Mouse (Mus musculus): ENCODE data around the gene Prkcb. TPM values are rescaled to one million over a fixed set of nuclear protein-coding genes. Genes with fewer than 3 reads are reported as not detected.
A peak's percentile ranks its signal among the peaks of the same experiment; 100 is the strongest.
"Not testable (repeated sequence)": the region's sequence is repeated elsewhere in the genome, so short reads cannot be mapped to it uniquely, and the experiment has no call there.

Prkcb gene
- 10 to 100 TPM; 20.8 to 22.0 TPM for total RNA-seq (2021)
- long read RNA-seq, experiment 1, transcript Prkcb-202 (17 exons, 2,911 nt), result major isoform, 7 of 12 reads
- long read RNA-seq, experiment 1, partial matches to known transcripts, result 1 of 12 reads
- long read RNA-seq, experiment 1, other reads (novel, unspliced or antisense), result 2 of 12 reads
- long read RNA-seq, experiment 2, transcript Prkcb-202 (17 exons, 2,911 nt), result major isoform, 18 of 35 reads
- long read RNA-seq, experiment 2, partial matches to known transcripts, result 4 of 35 reads
- long read RNA-seq, experiment 2, other reads (novel, unspliced or antisense), result 7 of 35 reads

DNA sequence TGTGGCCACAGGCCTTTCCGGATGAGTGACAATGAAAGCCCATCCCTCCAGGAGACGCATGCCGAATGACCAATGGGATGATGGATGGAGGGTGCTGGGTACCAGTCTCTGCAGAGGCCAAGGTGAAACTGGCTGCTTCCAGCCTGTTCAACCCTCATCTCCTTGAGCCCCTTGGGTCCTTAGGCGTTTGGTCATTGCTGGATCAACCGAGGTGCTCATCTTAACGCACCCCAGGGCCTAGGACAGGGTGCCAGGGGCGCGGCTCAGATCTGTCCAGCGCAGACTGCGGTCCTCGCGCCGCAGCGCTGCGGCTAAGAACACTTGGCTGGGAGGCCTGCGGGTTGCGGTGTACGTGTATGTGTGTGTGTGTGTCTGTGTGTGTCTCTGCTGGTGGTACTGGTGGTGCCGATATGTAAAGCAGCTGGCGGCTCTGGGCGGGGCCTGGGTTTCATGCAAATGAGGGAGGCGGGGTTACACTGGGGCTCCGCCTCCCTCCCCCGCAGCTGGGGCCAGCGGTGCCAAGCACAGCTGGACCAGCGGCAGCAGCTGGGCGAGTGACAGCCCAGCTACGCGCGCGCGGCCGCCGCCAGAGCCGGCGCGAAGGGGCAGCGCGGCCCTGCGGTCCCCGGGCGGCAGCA lies at the start of gene Prkcb:
TSS of gene Prkcb (plus strand) at position 147 of the 638 bp plus-strand sequence.
- DNase-seq (ENCODE audit: low spot score in 2 of 2), result peak; percentile 38 to 44

DNA sequence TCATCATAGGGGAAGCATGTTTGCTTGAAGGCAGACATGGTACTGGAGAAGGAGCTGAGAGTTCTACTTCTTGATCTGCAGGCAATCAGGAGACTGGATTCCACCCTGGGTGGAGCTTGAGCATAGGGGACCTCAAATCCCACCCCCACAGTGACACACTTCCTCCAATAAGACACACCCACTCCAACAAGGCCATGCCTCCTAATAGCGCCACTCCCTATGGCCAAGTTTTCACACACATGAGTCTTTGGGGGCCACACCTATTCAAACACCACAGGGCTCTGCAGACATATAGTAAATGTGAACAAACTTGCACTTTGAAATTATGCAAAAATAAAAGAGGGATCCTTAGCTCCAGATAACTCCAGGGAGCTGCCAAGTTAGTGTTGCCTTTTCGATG lies 49.6 kb upstream of the Prkcb start:
- no peak for DNase-seq (ENCODE audit: low spot score in 2 of 2)

DNA sequence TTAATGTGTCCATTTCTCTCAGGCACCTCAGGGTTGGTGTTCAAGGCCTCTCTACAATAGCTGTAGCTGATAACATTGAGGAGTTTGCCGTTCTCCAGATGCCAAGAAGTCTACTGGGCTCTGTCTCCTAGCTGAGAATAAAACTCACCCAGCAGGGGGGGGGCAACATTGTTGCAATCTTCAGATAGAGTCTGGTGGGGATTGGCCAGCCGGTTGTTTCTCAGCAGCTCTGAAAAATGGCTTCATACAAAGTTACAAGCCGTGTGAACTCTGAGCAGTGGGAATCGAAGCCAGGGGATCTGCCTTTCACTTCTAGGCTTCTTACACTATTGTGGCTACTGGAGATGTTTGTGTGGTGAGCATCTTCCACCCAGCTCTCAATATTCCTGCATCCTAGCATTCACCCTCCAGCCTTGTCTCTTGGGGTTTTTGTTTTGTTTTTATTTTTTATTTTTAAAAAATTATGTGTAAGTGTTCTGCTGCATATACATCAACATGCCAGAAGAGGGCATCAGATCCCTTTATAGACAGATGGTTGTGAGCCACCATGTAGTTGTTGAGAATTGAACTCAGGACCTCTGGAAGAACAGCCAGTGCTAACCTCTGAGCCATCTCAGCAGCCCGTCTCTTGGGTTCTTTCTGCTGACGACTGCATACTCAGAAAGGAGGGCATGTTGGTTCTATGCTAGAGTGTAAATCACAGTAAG lies 48.0 kb upstream of the Prkcb start:
- no peak for DNase-seq (ENCODE audit: low spot score in 2 of 2)

DNA sequence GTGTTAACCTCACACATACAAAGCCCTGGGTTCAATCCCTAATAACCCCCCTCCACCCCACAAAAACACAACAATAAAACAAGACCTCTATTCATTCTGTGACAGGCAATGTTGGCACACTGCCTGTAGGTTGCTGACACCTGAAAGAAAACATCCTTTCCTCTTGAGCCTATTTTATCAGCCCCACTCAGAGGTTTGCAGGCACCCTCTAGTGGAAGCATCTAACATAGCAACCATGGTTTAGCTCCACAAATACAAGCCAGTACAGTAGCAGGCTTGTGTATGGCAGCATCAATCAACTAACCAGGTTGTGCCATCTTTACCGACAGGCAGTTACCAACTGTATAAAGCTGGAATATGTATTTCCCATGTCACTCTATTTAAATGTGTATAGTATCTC lies 46.3 kb upstream of the Prkcb start:
- DNase-seq (ENCODE audit: low spot score in 2 of 2), result no peak

DNA sequence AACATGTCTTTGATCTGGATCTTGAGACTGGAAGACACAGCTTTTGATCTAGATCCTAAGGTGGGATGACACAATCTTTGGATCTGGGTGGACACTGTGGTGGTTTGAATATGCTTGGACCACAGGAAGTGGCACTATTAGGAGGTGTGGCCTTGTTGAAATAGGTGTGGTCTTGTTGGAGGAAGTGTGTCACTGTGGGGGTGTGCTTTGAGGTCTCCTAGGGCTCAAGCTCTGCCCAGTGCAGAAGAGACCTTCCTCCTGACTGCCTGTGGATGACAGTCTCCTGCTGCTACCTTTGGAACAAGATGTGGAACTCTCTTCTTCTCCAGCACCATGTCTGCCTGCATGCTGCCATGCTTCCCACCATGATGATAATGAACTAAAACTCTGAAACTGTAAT lies 45.8 kb upstream of the Prkcb start:
- DNase-seq (ENCODE audit: low spot score in 2 of 2), result not testable (repeated sequence)

DNA sequence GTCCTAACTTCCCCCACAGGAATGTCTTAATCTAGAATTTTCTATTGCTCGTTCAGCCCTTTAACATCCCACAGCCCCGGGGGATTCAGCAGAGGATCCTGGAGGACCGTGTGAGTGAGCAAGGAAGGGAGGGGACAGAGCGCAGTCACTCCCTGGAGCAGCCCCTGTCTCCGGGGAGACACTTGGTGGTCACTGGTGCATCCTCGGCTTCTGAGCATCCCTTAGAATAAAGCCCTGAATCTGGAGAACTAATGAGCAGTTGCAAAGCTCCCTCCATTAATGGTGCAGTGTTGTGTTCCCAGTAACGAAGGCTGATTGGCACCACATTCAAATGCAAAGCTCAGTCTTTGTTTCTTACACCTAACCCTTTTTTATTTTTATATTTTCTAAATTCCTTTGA lies 44.4 kb upstream of the Prkcb start:
- no peak for DNase-seq (ENCODE audit: low spot score in 2 of 2)

DNA sequence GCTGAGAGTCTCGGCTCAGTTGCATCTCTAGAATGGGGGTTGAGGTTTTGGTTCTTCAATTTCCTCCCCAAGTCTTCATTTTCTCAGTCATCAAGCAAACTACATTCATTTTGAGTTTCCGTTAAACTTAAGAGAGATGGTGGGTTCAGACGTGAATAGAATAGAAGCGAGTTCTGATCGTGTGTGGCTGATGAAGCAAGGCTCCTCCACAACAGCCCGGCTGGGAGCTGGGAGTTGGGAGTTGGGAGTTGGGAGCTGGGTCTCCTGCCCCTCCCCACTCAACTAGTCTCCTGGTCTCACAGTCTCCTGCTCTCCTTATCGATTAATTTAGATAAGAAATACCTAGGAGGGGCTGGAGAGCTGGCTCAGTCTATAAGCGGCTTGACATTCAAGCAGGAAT lies 44.0 kb upstream of the Prkcb start:
- DNase-seq (ENCODE audit: low spot score in 2 of 2), result no peak

DNA sequence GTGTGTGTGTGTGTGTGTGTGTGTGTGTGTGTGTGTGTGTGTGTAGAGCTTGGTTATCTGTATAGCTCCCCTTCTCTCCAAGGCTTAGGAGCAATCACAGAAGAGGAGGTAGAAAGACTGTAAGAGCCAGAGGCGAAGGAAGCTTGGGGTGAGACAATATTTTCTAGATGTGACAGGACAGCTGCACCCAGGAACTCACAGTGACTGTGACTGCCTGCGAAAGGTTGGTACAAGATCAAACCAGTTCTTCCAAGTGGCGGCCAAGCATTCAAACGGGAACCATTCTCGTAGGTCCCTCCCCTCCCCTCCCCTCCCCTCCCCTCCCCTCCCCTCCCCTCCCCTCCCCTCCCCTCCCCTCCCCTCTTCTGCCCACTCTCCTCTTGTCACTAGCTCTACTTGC lies 42.6 kb upstream of the Prkcb start:
- no peak for DNase-seq (ENCODE audit: low spot score in 2 of 2)

DNA sequence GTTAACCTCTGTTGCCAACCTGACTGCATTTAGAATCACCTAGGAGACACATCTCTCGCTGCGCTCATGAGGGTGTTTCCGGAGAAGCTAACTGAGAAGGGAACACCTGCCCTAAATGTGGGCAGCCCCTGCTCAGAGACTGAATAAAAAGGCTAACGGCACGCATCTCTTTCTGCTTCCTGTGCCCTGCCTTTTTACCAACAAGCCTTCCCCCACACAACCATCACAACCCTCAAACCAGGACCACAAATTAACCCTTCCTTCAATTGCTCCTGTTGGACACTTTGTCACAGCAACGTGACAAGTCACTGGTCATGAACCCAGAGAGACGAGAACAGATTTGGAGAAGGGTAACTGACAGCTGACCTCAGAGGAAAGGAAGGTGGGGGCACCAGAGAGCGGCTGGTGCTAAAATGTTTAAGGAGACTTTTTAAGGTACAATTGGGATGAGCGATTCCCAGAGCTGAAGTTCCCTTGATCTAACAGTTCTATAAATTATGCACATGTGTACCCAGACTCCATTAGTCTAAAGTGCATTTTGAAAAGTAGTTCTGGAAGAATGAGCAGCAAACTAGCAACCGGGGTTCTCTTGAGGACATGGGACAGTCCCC lies 41.2 kb upstream of the Prkcb start:
- DNase-seq (ENCODE audit: low spot score in 2 of 2), result no peak

DNA sequence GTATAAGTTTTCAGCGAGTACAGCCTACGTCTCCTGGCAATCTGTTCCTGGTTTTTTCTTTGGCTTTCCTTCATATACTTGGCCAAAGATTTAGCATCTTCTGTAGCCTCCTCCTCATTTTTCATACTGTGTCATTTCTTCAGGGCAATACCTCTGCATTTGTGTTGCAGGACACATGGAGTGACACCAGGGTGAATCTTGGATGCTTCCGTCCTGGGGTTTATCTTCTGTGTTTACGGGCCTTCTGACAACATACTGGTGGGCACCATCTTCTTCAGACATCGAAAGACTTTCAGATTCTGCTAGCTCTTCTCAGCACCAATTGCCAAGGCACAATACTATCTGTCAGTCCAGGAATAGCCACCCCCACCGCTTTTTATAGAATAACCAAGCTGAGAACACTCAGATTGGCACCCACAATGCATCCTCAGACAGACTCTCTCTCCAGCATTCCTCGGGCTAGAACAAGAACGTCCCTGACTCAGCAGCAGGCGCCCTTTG lies 39.2 kb upstream of the Prkcb start:
- no peak for DNase-seq (ENCODE audit: low spot score in 2 of 2)

DNA sequence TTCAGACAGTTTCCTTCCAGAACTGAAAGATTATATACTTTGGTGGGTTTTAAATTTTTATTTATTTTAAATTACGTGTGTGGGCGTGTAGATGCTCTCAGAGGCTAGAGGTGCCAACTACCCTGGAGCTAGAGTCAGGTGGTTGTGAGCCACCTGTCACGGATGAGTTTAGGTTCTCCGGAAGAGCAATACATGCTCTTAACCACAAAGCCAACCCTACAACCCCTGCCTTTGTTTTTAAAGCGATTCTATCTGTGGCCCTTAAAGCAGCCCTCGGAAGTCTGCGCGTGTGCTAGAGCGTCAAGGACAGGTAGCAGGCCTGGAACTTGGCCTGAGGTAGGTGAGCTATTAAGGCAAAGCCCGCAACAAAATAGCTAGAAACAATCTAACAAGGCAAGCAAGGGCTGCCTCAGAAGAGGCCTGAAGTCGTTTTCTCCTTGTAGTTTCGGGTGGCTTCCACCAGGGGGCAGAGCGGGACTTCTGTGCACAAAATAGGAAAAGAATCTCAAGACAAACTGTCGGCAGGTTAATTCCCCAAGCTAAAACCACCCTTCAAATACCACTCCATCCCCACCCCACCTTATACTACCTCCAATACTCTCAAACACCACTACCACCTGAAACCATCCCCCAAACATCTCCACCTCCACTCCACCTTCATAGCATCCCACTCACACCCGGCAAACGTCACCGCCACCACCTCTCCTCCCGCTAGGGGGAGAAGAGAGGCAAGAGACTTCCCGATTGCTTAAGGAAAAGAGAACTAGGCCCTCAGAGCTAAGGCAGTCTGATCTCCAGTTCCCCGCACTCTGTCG lies 37.1 kb upstream of the Prkcb start:
- peak; percentile 27 to 53 for DNase-seq (ENCODE audit: low spot score in 2 of 2)

DNA sequence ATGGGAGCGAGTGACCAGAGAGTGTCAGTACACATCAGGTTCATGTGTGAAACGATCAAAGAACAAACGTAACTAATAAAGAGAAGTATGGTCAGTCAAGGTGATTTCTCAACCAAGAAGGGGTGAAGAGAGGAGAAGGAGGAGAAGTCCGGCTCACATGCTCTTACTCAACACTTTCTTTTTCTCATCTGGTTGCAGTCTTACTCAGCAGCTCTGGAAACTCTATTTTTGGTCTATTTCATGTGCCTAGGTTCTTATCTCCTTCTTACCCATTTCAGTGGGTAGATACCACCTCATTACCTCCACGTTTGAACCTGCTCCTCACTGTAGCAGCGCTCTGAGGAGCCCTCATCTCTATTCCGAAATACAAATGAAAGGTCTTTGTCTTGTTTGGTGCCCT lies 31.8 kb upstream of the Prkcb start:
- DNase-seq (ENCODE audit: low spot score in 2 of 2), result no peak

DNA sequence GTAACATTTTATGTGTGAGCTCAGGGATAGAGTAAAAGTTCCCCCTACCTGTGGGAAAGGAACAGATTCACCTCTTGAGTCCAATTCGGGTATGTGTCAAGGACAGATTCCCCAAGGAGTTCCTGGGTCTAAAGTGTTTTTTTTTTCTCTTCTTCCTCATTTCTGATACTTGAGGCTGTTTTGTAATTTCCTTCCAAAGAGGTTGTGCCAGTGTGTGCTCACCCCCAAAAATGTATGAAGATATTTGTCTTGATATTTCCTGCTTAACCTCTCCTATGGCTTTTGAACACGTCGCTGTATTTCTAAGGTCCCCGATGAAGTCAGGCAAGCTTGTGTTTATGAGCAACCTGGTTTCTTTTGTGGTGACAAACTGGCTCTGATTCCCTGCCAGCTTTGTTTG lies 30.0 kb upstream of the Prkcb start:
- DNase-seq (ENCODE audit: low spot score in 2 of 2), result no peak

DNA sequence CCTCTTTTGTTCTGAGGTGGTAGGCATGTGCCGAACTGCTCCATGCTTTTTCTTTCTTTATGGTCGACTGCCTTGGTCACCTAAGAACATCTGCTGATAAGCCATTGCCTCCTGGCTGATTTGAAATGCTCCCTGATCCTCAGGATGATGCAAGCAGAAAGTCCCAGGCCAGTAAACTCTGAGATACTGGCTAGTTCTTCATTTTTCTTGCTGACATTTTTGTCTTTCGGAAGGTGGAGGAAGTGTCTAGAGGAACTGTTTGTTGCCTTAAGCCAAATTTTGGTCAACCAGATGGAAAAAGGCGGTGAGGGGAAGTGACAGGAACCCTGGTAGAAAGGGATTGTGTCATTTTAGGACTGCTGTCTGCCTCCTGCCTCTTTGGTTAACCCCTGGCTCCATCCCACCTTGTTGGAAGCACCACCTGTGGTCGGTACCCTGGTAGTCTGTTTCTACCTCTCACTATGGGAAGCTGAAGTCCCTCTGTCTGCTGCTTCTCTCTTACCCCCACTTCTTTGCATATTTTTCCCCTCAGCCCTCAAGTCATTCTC lies 28.4 kb upstream of the Prkcb start:
- DNase-seq (ENCODE audit: low spot score in 2 of 2), result no peak

DNA sequence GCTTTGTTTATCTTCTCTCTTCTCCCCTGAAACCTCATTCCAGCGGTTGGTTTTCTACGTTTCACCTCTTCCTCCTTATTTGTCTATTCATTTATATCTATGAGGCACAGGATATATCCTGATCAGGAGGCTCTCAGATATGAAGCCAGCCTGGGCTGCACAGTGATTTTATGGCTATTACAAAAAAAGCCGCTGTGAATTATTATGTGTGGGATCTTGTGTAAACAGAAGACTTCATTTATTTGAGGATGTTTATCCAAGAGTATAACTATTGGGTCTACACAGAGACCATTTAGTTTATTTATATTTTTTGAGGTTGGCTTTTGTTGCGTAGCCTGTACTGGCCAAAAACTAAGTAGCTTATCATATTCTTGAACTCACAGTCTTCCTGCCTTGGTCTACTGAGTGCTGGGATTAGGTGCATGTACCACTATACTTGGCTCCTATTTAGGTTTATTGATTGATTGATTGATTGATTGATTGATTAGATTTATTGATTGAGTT lies 19.5 kb upstream of the Prkcb start:
- no peak for DNase-seq (ENCODE audit: low spot score in 2 of 2)

DNA sequence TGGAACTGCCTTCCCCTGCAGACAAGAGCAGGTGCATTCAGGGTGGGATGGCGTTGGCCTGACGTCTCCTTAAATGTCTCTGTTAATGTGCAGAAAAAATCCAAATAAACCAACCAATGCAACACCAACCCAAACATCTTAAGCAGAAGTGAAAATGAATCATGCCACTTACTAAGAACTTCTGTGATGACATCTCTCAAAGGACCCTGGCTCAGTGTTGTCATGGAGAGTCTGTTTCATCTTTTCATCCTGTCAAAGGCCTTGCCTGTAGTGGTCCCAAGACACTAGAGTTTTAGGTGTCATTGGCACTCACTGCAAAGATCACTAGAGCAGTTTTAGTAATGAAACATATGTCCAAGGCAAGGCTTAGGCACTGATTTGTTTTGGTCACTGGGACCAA lies 16.2 kb upstream of the Prkcb start:
- DNase-seq (ENCODE audit: low spot score in 2 of 2), result no peak

DNA sequence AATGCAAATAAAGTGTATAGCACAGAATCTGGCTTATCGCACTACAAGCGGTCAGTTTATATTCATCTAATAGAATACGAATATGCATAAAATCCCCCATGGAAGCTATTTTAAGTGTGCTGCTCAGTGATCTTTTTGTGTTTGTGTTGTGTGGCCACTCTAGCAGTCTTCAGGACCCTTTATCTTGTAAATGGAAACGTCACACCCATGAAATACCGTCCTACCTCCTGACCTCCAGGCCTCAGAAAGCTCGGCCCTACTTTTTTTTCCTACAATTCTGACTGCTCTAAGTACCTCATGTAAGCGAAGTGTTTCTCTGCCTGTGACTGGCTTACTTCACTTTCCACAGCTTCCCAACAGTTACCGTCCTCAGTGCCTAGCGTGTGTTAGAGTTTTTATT lies 9.0 kb upstream of the Prkcb start:
- DNase-seq (ENCODE audit: low spot score in 2 of 2), result no peak

DNA sequence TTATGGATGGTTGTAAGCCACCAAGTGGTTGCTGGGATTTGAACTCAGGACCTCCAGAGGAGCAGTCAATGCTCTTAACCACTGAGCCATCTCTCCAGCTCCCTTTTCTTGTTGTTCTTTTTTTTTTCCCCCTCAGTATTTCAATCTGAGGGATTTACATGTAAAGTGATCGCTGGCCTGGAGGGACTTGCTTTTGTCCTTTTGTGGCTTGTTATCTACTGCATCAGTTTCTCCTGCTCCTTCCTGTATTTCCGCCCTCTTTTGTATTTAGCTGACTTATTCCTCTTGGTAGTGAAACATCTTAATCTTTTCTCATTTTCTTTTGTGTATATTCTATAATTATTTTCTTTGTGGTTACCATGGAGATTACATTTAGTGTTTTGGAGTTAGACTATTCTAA lies 8.2 kb upstream of the Prkcb start:
- DNase-seq (ENCODE audit: low spot score in 2 of 2), result no peak

DNA sequence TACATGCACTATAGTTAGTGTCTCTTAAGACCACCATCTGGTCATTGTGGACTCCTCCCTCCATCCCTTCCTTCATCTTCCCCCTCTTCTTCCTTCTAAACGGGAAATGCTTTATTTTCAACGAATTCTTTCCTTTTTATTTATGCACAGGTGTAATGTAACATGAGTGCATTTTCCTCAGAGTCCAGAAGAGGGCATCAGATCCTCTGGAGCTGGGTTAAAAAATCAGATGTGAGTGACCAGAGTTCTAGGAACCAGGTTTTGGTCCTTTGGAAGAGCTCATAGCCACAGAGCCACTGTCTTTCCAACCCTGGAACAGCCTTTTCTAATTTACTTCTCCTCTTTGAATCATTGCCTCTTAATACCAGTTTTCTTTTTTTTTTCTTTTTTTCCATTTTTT lies 6.0 kb upstream of the Prkcb start:
- no peak for DNase-seq (ENCODE audit: low spot score in 2 of 2)

DNA sequence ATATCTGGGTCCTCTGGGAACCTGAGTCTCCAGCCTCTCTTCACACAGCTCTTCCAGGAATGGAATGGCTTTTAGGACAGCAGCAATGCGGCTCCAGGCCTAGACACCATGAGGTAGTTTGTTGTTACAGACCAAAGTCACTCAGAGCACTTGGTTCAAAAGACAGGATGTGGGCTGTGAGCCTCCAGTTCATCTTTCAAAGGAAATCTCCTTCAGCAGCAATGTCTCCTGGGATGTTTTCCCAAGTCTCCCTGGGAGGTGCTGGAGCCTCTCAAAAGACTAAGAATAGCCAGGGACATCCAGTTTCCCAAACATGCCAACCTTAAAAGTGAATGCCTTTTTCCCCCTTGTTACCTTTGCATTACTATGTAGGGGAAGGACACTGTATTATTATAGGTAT lies 1.3 kb upstream of the Prkcb start:
- no peak for DNase-seq (ENCODE audit: low spot score in 2 of 2)

Data from adrenal gland, postnatal 4 days (tissue).